Mouse (Mus musculus): ENCODE results near the gene Zfp26. TPM values are rescaled to one million over a fixed set of nuclear protein-coding genes. Genes with fewer than 3 reads are reported as not detected.

Zfp26 gene
- polyA plus RNA-seq (2015; fragmentation: Nextera tagmentation; extraction: Ambion mirVana), result 6.2 and 11.1 TPM in 2 replicates

GRCm38 (mm10) chr9:20459377-20460317 is at the start of gene Zfp26:
Zfp26 (minus strand) TSS chr9:20460162.

GRCm38 (mm10) chr9:20492527-20493233 is 32.7 kb upstream of the Zfp26 start, which contains the start of gene Zfp426:
Zfp426 (minus strand) TSS chr9:20492746.

GRCm38 (mm10) chr9:20384532-20385342 is 75.2 kb downstream of the Zfp26 start, which contains the start of gene Zfp560:
Zfp560 (minus strand) TSS chr9:20385177.

Other genes with a start within 250 kb of the Zfp26 start
- not detected in 2 replicates for gene Olfr871, start 248.0 kb downstream of the Zfp26 start, polyA plus RNA-seq (2015; fragmentation: Nextera tagmentation; extraction: Ambion mirVana)
- not detected in 2 replicates for gene Olfr872, start 223.0 kb downstream of the Zfp26 start, polyA plus RNA-seq (2015; fragmentation: Nextera tagmentation; extraction: Ambion mirVana)
- gene Olfr39, start 177.8 kb downstream of the Zfp26 start, polyA plus RNA-seq (2015; fragmentation: Nextera tagmentation; extraction: Ambion mirVana), result not detected in 2 replicates
- gene Olfr873, start 161.6 kb downstream of the Zfp26 start, polyA plus RNA-seq (2015; fragmentation: Nextera tagmentation; extraction: Ambion mirVana), result not detected in 2 replicates
- gene Olfr18, start 124.1 kb downstream of the Zfp26 start, polyA plus RNA-seq (2015; fragmentation: Nextera tagmentation; extraction: Ambion mirVana), result not detected in 2 replicates
- 36.4 and 39.5 TPM in 2 replicates for gene Zfp560, start 75.0 kb downstream of the Zfp26 start, polyA plus RNA-seq (2015; fragmentation: Nextera tagmentation; extraction: Ambion mirVana)
- 9.6 and 11.3 TPM in 2 replicates for gene Zfp426, start 32.6 kb upstream of the Zfp26 start, polyA plus RNA-seq (2015; fragmentation: Nextera tagmentation; extraction: Ambion mirVana)
- 37.6 and 45.4 TPM in 2 replicates for gene Zfp266, start 61.3 kb upstream of the Zfp26 start, polyA plus RNA-seq (2015; fragmentation: Nextera tagmentation; extraction: Ambion mirVana)
- 6.2 and 6.6 TPM in 2 replicates for gene Zfp846, start 121.1 kb upstream of the Zfp26 start, polyA plus RNA-seq (2015; fragmentation: Nextera tagmentation; extraction: Ambion mirVana)
- 287 and 316 TPM in 2 replicates for gene Ubl5, start 182.7 kb upstream of the Zfp26 start, polyA plus RNA-seq (2015; fragmentation: Nextera tagmentation; extraction: Ambion mirVana)
- gene Fbxl12, start 184.6 kb upstream of the Zfp26 start, polyA plus RNA-seq (2015; fragmentation: Nextera tagmentation; extraction: Ambion mirVana), result 9.2 and 10.4 TPM in 2 replicates
- gene Pin1, start 191.9 kb upstream of the Zfp26 start, polyA plus RNA-seq (2015; fragmentation: Nextera tagmentation; extraction: Ambion mirVana), result 36.1 and 37.6 TPM in 2 replicates